Mouse (Mus musculus) CD4-positive, CD25-positive, alpha-beta regulatory T cell, adult 2 months (primary cell): ENCODE results near the gene Pccb.

Experiments used
- DNase-seq: peaks from one replicate; pipeline ENCODE4 v3.0.0-alpha.2; 2012; ENCODE audit warnings: low read depth, low spot score

Gene Pccb

DNA sequence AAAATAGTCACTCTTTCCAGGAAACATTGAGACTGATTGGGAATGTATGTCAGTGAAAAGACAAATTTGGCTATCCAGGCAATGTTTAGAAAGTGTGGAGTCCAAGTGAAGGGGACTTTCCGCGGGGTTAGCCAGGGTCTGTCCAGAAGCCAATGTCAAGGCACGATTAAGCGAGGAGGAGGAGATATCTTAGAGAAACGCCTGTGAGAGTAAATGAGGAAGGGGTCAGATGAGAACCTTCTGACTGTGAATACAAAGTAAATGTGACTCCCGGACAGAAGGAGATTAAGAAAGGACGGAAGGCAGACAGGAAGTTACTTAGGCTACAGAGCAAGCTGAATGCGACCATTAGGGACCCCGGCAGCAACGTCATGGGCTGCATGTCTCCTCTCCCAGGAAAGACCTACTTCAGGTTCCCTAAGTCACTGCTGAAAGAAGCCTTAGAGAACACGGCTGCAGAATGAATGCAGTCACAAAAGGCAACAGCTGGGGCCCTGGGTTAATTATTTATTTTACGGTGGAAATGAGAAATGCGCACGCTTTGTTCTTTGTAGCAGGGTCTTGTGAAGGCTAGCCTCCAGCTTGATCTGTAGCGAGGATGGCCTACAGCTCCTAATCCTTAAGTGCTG, 11.1 kb upstream of the Pccb start:
- DNase-seq, result no peak

- no peak for DNase-seq
Measured at GRCm38 (mm10) chr9:101042249-101042648, 7.6 kb upstream of the Pccb start.

DNA sequence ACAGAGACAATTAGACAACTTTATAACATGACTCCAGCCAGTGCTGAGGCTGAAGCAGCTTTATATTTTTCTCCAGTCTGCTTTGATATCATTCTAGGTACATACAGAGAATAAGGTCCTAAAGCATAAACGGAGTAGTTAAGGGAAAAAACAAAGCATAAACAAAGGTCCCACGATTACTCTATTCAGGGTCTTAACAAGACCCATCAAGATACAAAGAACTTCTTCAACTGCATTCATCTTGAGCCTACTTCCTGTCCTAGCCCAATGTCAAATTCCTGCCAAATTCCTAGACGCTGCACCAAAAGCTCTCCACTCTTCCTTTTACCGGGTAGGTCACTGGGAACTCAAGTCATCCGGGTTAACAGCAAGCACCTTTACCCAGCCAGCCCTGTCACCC, 6.8 kb upstream of the Pccb start:
- DNase-seq, result no peak

DNA sequence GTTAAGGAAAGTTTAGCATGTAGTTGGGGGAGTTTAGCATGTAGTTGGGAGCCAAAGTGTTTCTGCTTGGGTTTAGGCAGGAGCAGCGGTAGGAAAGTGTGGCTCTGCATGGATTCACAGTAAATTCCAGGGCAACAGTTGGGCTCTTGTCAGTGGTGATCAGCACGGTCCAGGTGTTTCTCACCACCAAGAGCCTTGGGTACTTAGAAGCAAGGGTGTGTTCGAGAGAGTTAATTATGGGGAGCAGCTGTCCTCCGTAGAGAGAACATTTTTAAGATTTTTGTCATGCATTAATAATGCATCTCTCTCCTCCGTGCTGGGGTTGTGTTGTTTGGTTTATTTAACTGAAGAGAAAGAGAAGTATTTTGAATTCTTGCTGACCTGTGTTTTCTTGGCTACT, 3.9 kb upstream of the Pccb start:
- DNase-seq, result no peak

DNA sequence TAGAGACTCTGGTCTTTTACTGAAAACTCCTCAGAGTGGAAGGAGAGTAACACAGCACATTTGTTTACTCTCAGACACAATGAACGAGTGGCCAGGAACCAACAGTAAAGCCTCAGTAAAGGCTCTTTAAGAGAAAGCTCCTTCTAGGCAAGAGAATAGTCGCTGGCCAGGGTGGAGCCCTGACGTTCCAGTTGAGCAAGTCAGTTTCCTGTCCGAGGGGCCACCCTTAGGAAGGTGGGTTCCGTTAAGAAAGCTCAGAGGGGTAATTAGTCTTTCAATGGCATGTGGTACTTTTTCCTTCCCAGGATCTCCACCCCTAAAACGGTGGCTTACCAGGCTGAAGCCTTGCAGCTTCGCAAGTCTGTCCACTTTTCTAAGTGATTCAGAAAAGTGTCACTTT, 2.7 kb upstream of the Pccb start:
- DNase-seq, result no peak

DNA sequence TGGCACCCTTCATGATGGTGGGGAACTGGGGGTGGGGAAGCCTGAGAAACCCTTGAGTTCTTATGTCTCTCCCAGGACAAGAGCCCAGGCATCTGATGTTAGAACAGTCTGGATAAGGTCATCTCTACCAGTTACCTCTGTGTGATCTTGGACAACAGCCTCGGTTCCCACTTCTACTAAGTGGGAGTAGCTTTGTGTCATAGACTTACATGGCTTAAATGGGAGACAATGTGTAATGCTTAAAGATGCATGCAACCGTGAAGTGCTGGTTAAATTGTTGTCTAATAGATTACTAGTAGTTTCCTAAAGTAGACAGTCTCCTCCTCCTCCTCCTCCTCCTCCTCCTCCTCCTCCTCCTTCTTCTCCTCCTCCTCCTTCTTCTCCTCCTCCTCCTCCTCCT, 2.2 kb upstream of the Pccb start:
- no peak for DNase-seq

DNA sequence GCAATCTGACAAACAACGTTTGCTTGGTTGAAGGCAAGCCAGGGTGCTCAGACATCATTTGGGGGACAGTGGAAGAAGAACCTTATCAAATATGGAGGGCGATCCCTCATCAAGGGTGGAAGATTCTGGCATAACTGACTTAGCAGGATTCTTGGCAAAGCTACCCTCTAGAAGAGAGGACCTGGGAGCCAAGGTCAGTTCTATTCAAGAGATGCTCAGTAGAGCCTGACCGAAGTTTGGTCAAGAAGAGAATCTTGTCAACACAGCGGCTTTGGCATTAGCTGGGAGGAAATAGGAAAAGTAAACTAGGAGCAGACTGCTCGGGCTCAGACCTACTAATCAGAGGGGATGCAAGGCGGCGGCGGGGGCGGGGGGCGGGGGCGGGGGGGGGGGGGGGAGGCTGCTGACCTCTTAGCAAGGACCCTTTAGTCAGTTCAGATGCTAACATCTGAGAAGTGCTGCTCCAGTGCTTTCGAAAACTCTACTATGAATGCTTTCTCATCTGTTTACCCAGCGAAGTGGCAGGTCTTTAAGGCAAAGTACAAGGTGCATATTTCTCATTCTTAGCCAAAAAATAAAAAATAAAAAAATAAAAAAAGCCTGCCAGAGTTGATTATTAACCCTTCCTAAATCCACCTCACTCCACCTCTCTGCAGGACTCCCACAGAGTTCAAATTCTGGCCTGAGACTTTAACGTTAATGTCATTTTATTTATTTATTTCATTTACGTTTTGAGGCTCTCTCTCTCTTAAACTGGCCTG, 1.3 kb upstream of the Pccb start:
- no peak for DNase-seq

DNA sequence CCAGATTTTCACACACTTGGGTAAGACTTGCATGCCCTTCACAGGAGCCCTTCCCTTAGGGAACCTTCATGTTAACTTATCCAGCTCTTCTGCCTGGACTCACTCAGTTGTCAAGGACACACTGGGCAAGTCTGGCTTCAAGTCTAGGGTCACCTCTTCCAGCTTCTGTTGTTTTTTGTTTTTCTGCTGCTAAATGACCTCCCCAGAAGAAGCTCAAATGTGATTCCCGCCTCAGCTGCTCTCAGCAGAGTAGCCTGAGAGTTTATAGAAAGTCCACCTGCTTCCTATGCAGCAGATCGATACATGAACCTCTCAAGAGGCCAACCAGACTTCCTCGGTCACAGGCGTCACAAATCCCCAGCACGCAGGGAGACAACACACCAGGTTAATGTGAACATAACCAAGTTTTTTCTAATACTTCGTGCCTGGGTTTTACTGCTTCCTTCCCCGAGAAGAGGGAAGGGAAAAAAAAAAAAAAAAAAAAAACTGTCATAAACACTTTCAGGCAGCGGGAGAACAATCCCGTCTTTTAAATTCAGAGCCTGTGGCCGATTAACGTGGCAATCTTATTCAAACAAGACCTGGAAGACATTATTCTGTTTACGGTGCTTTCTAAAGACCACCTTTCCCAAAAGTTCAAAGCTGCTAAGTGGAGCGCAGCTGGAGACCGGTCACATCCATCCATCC, 794 bp downstream of the Pccb start:
- DNase-seq, result peak; percentile 36

DNA sequence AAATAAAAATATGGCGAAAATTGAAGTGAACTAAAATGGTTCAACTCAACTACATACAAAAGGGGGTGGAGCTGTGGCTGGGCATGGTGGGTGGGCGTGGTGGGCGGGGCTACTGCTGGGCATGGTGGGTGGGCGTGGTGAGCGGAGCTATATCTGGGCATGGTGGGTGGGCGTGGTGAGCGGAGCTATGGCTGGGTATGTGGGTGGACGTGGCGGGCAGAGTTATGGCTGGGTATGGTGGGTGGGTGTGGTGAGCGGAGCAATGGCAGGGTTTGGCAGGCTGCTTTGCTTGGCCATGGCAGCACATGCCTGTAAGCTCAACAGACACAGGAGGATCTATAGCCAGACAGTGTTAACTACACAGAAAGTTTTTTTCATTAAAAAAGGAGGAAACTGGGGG, 15.9 kb downstream of the Pccb start:
- DNase-seq, result no peak

- DNase-seq, result peak; percentile 22
Measured at GRCm38 (mm10) chr9:101017734-101018516, 16.8 kb downstream of the Pccb start.

GRCm38 (mm10) chr9:101015324-101015723, 19.4 kb downstream of the Pccb start:
- DNase-seq, result no peak

DNA sequence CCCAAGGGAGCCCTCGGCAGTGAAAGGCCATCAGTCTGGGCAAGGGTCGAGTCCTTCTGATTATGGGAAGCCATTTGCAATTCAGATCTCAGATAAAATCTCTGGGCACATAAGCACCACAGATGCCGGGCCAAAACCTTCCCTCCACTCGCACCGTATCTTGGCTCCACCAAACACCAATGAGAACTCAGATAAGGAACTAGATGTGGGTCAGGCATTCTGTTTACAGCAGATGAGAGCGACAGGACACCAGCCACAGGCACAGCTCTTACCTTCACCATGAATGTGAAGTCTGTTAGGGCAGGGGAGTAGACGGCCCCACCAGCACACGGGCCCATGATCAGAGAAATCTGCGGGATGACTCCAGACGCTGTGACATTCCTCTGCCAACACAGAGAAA, 22.3 kb downstream of the Pccb start:
- no peak for DNase-seq

- DNase-seq, result no peak
Measured at GRCm38 (mm10) chr9:101005866-101006265, 28.8 kb downstream of the Pccb start.

DNA sequence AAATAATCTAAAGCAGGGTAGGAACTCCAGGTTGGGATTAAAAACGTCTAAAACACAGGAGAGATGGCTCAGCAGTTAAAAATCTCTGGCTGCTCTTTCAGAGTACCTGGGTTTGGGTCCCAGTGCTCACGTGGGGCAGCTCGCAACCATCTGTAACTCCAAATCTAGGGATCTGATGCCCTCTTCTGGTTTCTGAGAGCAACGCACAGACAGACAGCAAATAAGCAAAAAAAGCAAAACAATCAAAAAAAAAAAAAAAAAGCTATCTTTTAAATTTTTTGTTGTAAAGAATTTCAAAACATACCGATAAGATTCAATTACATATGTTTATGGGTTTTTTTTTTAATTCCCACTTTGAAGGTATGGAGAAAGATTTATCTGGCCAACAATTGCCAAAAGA, 31.4 kb downstream of the Pccb start:
- DNase-seq, result no peak

- DNase-seq, result no peak
Measured at GRCm38 (mm10) chr9:101002841-101003240, 31.9 kb downstream of the Pccb start.

GRCm38 (mm10) chr9:101002053-101002452, 32.6 kb downstream of the Pccb start:
- peak; percentile 57 for DNase-seq

GRCm38 (mm10) chr9:100997138-100997537, 37.6 kb downstream of the Pccb start:
- no peak for DNase-seq

GRCm38 (mm10) chr9:100993937-100994336, 40.8 kb downstream of the Pccb start:
- DNase-seq, result no peak

DNA sequence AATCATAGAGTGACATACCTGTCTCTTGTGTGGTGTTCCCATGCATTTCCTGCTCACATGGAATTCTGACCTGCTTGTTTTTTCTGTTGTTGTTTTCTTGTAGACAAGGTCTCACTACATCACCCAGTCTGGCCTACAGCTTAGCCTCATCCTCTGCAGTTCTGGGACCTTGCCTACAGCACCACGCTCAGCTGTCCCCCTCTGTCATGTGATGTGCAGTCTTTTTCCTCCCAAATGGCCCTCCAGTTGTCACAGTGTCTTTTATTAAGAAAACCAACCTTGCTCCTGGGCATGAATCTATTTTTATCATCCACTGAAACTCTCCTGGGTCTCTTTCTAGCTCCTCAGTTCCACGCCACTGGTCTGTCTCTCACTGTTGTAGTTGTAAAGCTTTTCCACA, 42.5 kb downstream of the Pccb start:
- no peak for DNase-seq

GRCm38 (mm10) chr9:100991321-100991720, 43.4 kb downstream of the Pccb start:
- no peak for DNase-seq

GRCm38 (mm10) chr9:100990609-100991008, 44.1 kb downstream of the Pccb start:
- no peak for DNase-seq

DNA sequence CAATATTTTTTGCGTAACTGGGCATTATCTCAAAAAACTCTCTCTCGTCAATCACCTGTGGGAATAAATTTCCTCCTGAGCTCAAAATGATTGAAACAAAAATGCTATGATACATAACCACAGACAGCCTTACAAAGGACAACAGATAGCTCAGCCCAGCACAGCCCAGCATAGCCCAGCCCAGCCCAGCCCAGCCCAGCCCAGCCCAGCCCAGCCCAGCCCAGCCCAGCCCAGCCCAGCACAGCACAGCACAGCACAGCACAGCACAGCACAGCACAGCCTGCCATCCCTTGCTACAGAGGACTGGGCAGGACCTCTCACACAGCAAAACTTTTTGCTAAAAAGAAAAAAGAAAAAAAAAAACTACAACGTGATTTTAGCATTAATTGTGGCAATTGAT, 46.8 kb downstream of the Pccb start:
- DNase-seq, result no peak
